8 mouse cellular contexts compared by ENCODE assay signal in the genomic region with DNA sequence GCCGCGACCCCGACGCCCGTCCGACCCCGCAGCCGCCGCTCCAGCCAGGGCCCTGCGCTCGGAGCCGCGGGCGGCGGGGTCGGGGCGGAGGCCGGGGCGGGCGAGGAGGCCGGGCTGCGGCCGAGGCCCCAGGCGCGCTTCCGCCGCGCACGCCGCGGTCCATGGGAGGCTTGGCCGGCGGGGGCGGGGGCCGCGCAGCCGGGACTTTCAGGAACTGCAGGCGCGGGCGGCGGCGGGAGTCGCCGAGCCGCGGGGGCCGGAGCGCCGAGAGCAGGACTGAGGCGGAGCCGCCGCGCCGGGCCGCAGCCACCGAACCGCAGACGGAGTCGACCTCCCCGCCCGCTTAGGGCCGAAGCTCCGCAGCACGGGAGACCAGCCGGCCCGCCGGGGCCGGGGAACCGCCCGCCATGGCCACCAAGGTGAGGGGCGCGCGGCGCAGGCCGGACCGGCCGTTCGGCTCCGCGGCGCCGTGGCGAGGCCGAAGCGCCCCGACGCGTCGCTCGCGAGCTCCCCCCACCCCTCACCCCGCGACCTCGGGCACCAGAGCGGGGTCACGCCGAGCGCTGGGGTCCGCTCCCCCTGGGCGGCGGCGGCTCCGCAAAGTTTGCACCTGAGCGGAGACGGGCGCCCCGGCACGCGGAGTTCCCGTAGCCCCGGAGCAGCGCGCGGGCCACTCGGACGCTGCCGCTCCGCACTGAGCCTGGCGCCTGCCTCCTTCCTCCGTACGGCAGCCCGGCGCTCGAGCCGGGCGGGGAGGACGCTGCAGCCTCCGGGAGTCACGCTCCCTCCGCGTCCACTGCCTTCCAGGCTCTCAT. TPM values are rescaled to one million over a fixed set of nuclear protein-coding genes. Genes with fewer than 3 reads are reported as not detected.
DNase-seq lines count a peak whose midpoint lies in the region; ATAC-seq and TF ChIP-seq lines count a peak whose summit lies in the region.

Snx9 (plus strand) TSS at position 202 of the 815 bp plus-strand sequence.

- peak; percentile 90 for ATAC-seq in forebrain, embryonic 16.5 days
- ATAC-seq in lung, embryonic 14.5 days (ENCODE audit: insufficient read depth), result peak; percentile 92

- peak; percentile 35 to 38 for DNase-seq in CD8-positive naive resting alpha-beta T cell, adult 2 months (ENCODE audit: low read depth in 2 of 2, low spot score in 2 of 2)
- peak; percentile 63 for DNase-seq in cerebellum, adult 11 months
- DNase-seq in heart, postnatal 25 days (ENCODE audit: low spot score), result peak; percentile 67
- peak; percentile 46 to 51 for DNase-seq in layer of hippocampus, adult 18-20 months (ENCODE audit: low spot score in 2 of 2)
- DNase-seq in lung, embryonic 14.5 days, result peak; percentile 81
- peak; percentile 58 for DNase-seq in thymus, adult 2 months

- H3K36me3 ChIP-seq in forebrain, embryonic 16.5 days (ENCODE audit: control insufficient read depth, insufficient read depth), result no peaks in the 10 kb centered on the region
- no peaks in the 10 kb centered on the region for H3K36me3 ChIP-seq in lung, embryonic 14.5 days (ENCODE audit: insufficient read depth)
- H3K36me3 ChIP-seq in thymus, adult 2 months (ENCODE audit: control insufficient read depth, insufficient read depth, low read length), result no peaks in the 10 kb centered on the region

- no peak for TF ChIP-seq CTCF in lung, embryonic 14.5 days (IDR thresholded peaks at IDR 0.05; ENCODE audit: low read depth)
- TF ChIP-seq CTCF in olfactory bulb, adult 2 months (IDR thresholded peaks at IDR 0.05; ENCODE audit: insufficient read depth, low read depth, low read length), result no peak
- TF ChIP-seq CTCF in thymus, adult 2 months (IDR thresholded peaks at IDR 0.05; ENCODE audit: borderline replicate concordance, control insufficient read depth, extremely low read depth, insufficient read depth, low read length, poor library complexity), result peak; percentile 44; the same call in 1 of the 2 replicates

- no peak; the same call in 1 of the 2 replicates for TF ChIP-seq POLR2A in olfactory bulb, adult 2 months (IDR thresholded peaks at IDR 0.05; ENCODE audit: insufficient read depth, low read depth, low read length)
- no peak for TF ChIP-seq POLR2A in thymus, adult 2 months (IDR thresholded peaks at IDR 0.05; ENCODE audit: control insufficient read depth, extremely low read depth, insufficient read depth, low read length, poor library complexity)

- WGBS in forebrain, embryonic 16.5 days, result under 1% methylated on average over 102 of the region's 131 CpGs
- under 1% methylated on average over 86 of the region's 131 CpGs for WGBS in lung, embryonic 14.5 days
- 3% methylated on average over 131 of the region's 131 CpGs for WGBS in olfactory bulb, adult 2 months
- WGBS in thymus, adult 2 months, result 4% methylated on average over 123 of the region's 131 CpGs

- intact Hi-C loops in heart, postnatal 25 days (cut with DNase I), result loop anchor here (2.0 to 5.0 kb wide), 2 partner anchors 45 to 349 kb away; partner anchors contain the start of gene Zdhhc14

- H3K27me3 ChIP-seq in forebrain, embryonic 16.5 days (replicated peaks; ENCODE audit: control insufficient read depth, insufficient read depth, low read length), result no peaks in the 10 kb centered on the region
- no peaks in the 10 kb centered on the region for H3K27me3 ChIP-seq in lung, embryonic 14.5 days (ENCODE audit: insufficient read depth, low read length)
- H3K27me3 ChIP-seq in thymus, adult 2 months (ENCODE audit: control insufficient read depth, insufficient read depth, low read length), result no peaks in the 10 kb centered on the region; the same call in 1 of the 2 replicates

- H3K4me3 ChIP-seq in forebrain, embryonic 16.5 days (replicated peaks; ENCODE audit: low read length), result peak within 1 kb of the TSS; percentile 79
- H3K4me3 ChIP-seq in lung, embryonic 14.5 days (ENCODE audit: low read depth, low read length), result peak within 1 kb of the TSS; percentile 87
- H3K4me3 ChIP-seq in olfactory bulb, adult 2 months (ENCODE audit: insufficient read depth, low read depth, low read length), result peak within 1 kb of the TSS; percentile 92
- peak within 1 kb of the TSS; percentile 55 for H3K4me3 ChIP-seq in thymus, adult 2 months (ENCODE audit: control insufficient read depth, insufficient read depth, low read length)

- no peaks in the 10 kb centered on the region for H3K9me3 ChIP-seq in forebrain, embryonic 16.5 days (ENCODE audit: control insufficient read depth, low read length)
- H3K9me3 ChIP-seq in lung, embryonic 14.5 days (ENCODE audit: low read depth, low read length), result no peaks in the 10 kb centered on the region

- peak within 1 kb of the TSS; percentile 87 for H3K9ac ChIP-seq in forebrain, embryonic 16.5 days (replicated peaks; ENCODE audit: low read depth, low read length)
- peak within 1 kb of the TSS; percentile 98 for H3K9ac ChIP-seq in lung, embryonic 14.5 days

- peak within 1 kb of the TSS; percentile 81 for H3K4me2 ChIP-seq in forebrain, embryonic 16.5 days (ENCODE audit: low read length)
- H3K4me2 ChIP-seq in lung, embryonic 14.5 days, result peak within 1 kb of the TSS; percentile 80

- H3K4me1 ChIP-seq in forebrain, embryonic 16.5 days (replicated peaks; ENCODE audit: control insufficient read depth, insufficient read depth, low read length), result peaks cover 4% of the 10 kb centered on the region
- H3K4me1 ChIP-seq in lung, embryonic 14.5 days (ENCODE audit: insufficient read depth), result peaks cover 10% of the 10 kb centered on the region
- H3K4me1 ChIP-seq in olfactory bulb, adult 2 months (ENCODE audit: control insufficient read depth, insufficient read depth, low read length), result no peaks in the 10 kb centered on the region
- H3K4me1 ChIP-seq in thymus, adult 2 months (replicated peaks; ENCODE audit: control insufficient read depth, insufficient read depth, low read length), result peaks cover 4% of the 10 kb centered on the region; the same call in 1 of the 2 replicates

- H3K27ac ChIP-seq in forebrain, embryonic 16.5 days (ENCODE audit: low read length), result peak within 1 kb of the TSS; percentile 84
- H3K27ac ChIP-seq in lung, embryonic 14.5 days (ENCODE audit: low read depth), result peak within 1 kb of the TSS; percentile 99
- H3K27ac ChIP-seq in olfactory bulb, adult 2 months (ENCODE audit: insufficient read depth, low read depth, low read length), result peak within 1 kb of the TSS; percentile 49
- peak within 1 kb of the TSS; percentile 2; the same call in 1 of the 2 replicates for H3K27ac ChIP-seq in thymus, adult 2 months (ENCODE audit: control insufficient read depth, insufficient read depth, low read length)

RNA-seq across cellular contexts. Expression of gene Snx9, which starts in this region (rescaled TPM):
- 4.5 and 6.1 TPM in 2 replicates for polyA plus RNA-seq in forebrain, embryonic 16.5 days (2015; fragmentation: Nextera tagmentation; extraction: Ambion mirVana)
- 10 to 100 TPM; 30.9 to 33.2 TPM for total RNA-seq in heart, postnatal 25 days (2021)
- 10 to 100 TPM; 15.2 to 15.3 TPM for total RNA-seq in layer of hippocampus, adult 18-20 months (2021)
- 37.0 and 38.8 TPM in 2 replicates for polyA plus RNA-seq in lung, embryonic 14.5 days (2014; fragmentation: Nextera tagmentation; extraction: Ambion mirVana)
- not detected in 2 replicates for polyA plus RNA-seq in olfactory bulb, adult 2 months (2012; ENCODE audit: insufficient read depth, insufficient read length, low replicate concordance, missing spikeins)
- polyA plus RNA-seq in thymus, adult 2 months (2012; rRNA removed), result 11.2 and 12.5 TPM in 2 replicates

Comparison
In these comparisons a context has a peak if more than half of its experiments do, and no peak if none do; other contexts are left out.
1. Peak in every context shown above with its lines: DNase-seq, ATAC-seq, H3K4me3 ChIP-seq and H3K27ac ChIP-seq.
2. H3K27ac ChIP-seq: peak in every context shown above with its lines; median percentile 99 in lung, embryonic 14.5 days; 84 in forebrain, embryonic 16.5 days; 49 in olfactory bulb, adult 2 months; 2 in thymus, adult 2 months.